Mouse (Mus musculus) frontal cortex, postnatal 36 days (tissue): ENCODE data around the gene Gm20075.
A peak's percentile ranks its signal among the peaks of the same experiment; 100 is the strongest.
"Not testable (repeated sequence)": the region's sequence is repeated elsewhere in the genome, so short reads cannot be mapped to it uniquely, and the experiment has no call there.

Source experiments
- DNase-seq, 2 experiments: peaks; one replicate each; pipeline ENCODE4 v3.0.0; 2022; ENCODE audit warnings: low spot score in 2 of 2

The Gm20075 gene

GRCm38 (mm10) chr13:96081276-96081675, at the start of gene Gm20075:
Gm20075 (minus strand) TSS chr13:96081376.
- not testable (repeated sequence) for DNase-seq

- DNase-seq = no peak
Observed at GRCm38 (mm10) chr13:96129081-96129480, 47.9 kb upstream of the Gm20075 start.

GRCm38 (mm10) chr13:96126669-96127068, 45.5 kb upstream of the Gm20075 start:
- no peak for DNase-seq

- DNase-seq = no peak
Observed at GRCm38 (mm10) chr13:96125011-96125410, 43.8 kb upstream of the Gm20075 start.

- no peak for DNase-seq
Observed at GRCm38 (mm10) chr13:96112711-96113110, 31.5 kb upstream of the Gm20075 start.

GRCm38 (mm10) chr13:96110767-96111166, 29.6 kb upstream of the Gm20075 start:
- no peak for DNase-seq

GRCm38 (mm10) chr13:96106367-96106766, 25.2 kb upstream of the Gm20075 start:
- DNase-seq = no peak

- no peak for DNase-seq
Observed at GRCm38 (mm10) chr13:96090929-96091328, 9.8 kb upstream of the Gm20075 start.

- DNase-seq = no peak
Observed at GRCm38 (mm10) chr13:96085581-96086302, 4.6 kb upstream of the Gm20075 start.

- DNase-seq = not testable (repeated sequence)
Observed at GRCm38 (mm10) chr13:96081754-96082153, 578 bp upstream of the Gm20075 start, which contains the start of gene Gm17190. Gm17190 (plus strand) TSS chr13:96082054.

GRCm38 (mm10) chr13:96073555-96073954, 7.6 kb downstream of the Gm20075 start:
- DNase-seq = no peak

- no peak for DNase-seq
Observed at GRCm38 (mm10) chr13:96052755-96053154, 28.4 kb downstream of the Gm20075 start.

- no peak for DNase-seq
Observed at GRCm38 (mm10) chr13:96045396-96045795, 35.8 kb downstream of the Gm20075 start.

GRCm38 (mm10) chr13:96040275-96041042, 40.7 kb downstream of the Gm20075 start:
- no peak for DNase-seq

- no peak for DNase-seq
Observed at GRCm38 (mm10) chr13:96039536-96039935, 41.6 kb downstream of the Gm20075 start.

- peak; percentile 71 to 82 for DNase-seq
Observed at GRCm38 (mm10) chr13:96030368-96031223, 50.6 kb downstream of the Gm20075 start.
